Mouse (Mus musculus) liver, postnatal 0 days (tissue): Measurements from ENCODE around the gene Fam102b.

Experiments
- CTCF ChIP-seq: sonication (generic); IDR thresholded peaks from 2 replicates; pipeline ENCODE4 v1.5.1; 2016; ENCODE audit warnings: antibody characterized with exemption, low read depth
- EP300 ChIP-seq: IDR thresholded peaks from 2 replicates; pipeline ENCODE4 v1.6.1; 2016; ENCODE audit warnings: antibody characterized with exemption, low read depth, mild to moderate bottlenecking

- TF ChIP-seq EP300: no peak
- no peak for TF ChIP-seq CTCF
These were observed 4.9 kb upstream of the Fam102b start for GRCm38 (mm10) chr3:109032306-109032705.
